Mouse (Mus musculus): Measurements from ENCODE around the gene Ahnak. TPM values are rescaled to one million over a fixed set of nuclear protein-coding genes. Genes with fewer than 3 reads are reported as not detected.

Ahnak gene
- polyA plus RNA-seq, 1 experiment from 2014 or later = 3.0 TPM

DNA sequence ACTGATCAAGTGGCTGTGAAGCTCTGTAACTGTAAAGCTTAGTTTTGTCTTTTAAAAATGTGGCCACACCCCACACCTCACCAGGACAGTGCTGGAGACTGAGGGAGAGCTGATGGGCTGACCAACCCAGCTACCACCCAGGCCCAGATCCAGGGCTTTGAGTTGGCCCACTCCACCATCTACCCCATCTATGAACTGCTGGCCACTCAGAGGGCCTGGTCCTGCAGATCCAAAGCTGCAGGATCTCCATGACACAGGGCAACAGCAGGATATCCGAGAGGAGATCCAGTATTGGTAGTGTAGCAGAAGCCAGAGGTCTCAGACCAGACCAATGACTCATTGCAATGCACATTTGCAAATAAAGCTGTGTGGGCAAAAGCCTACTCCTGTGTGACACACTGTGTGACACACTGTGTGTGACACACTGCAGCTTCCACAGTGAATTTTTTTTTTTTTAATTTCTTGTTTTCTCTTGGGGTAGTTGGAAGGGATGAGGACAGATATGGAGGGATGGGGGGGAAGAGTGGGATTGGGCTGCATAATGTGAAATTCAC, 69.3 kb downstream of the Ahnak start:
- WGBS (ENCODE audit: insufficient replicate concordance) = 62% methylated on average over 1 of the region's 1 CpGs
- Histone ChIP-seq H3K9ac (no peak overlapping the region), H3K4me1 (replicated peaks) (peaks cover 3% of the 10 kb centered on the region), H3K27me3 (no peaks in the 10 kb centered on the region), H3K36me3 (replicated peaks) (no peaks in the 10 kb centered on the region), H3K9me3 (replicated peaks) (no peaks in the 10 kb centered on the region), H3K4me2 (no peak overlapping the region), H3K27ac (replicated peaks) (no peak overlapping the region), H3K4me3 (replicated peaks) (no peak overlapping the region)
- no peak for ATAC-seq (ENCODE audit: insufficient read depth)

DNA sequence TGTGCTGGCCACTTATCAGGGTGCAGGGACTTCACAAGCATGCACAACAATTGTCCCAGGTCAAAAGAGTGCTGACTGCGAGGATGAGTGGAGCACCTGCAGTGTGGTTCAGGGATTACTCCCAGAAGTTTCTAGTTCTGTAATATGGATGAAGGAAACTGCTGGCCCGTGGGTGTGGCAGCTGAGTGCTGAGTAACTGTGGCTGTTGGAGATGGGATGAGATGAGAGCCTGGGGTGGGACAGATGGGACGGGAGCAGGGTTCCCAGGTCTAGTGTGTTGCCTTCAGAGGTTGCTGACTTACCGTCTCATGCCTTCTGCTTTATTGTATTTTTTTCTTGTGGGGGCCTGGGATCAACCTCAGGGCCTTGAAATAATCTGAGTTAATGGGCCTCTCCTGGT, 69.9 kb downstream of the Ahnak start:
- H3K9me3 ChIP-seq (replicated peaks) = no peaks in the 10 kb centered on the region
- no peak overlapping the region for H3K9ac ChIP-seq
- 38% methylated on average over 4 of the region's 4 CpGs for WGBS (ENCODE audit: insufficient replicate concordance)
- H3K4me3 ChIP-seq (replicated peaks) = no peak overlapping the region
- H3K36me3 ChIP-seq (replicated peaks) = no peaks in the 10 kb centered on the region
- no peak overlapping the region for H3K27ac ChIP-seq (replicated peaks)
- H3K4me2 ChIP-seq = no peak overlapping the region
- no peaks in the 10 kb centered on the region for H3K27me3 ChIP-seq
- ATAC-seq (ENCODE audit: insufficient read depth) = no peak
- no peaks in the 10 kb centered on the region; the same call in 1 of the 2 replicates for H3K4me1 ChIP-seq (replicated peaks)

DNA sequence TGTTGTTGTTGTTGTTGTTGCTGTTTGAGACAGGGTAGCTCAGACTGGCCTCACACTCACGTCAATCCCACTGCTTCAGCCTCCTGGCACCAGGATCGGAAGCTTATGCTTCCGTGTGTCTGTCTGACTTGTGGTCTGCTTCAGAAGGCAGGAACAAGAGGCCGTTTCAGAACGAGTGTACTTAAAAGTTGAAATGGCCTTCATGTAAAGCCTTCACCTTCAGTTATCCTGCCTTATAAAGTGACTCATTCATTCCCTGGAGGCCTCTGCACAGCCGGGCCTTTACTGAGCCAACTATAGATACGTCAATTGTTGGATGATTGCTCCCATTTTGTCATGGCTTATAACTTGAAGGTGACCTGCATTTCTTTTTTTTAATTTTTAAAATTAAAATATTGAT, 70.3 kb downstream of the Ahnak start:
- 67% methylated on average over 7 of the region's 7 CpGs for WGBS (ENCODE audit: insufficient replicate concordance)
- H3K4me1 ChIP-seq (replicated peaks) = no peaks in the 10 kb centered on the region; the same call in 1 of the 2 replicates
- H3K9ac ChIP-seq = no peak overlapping the region
- no peak overlapping the region for H3K4me3 ChIP-seq (replicated peaks)
- H3K27me3 ChIP-seq = no peaks in the 10 kb centered on the region
- no peaks in the 10 kb centered on the region for H3K9me3 ChIP-seq (replicated peaks)
- no peaks in the 10 kb centered on the region for H3K36me3 ChIP-seq (replicated peaks)
- H3K4me2 ChIP-seq = no peak overlapping the region
- no peak overlapping the region for H3K27ac ChIP-seq (replicated peaks)
- no peak for ATAC-seq (ENCODE audit: insufficient read depth)

DNA sequence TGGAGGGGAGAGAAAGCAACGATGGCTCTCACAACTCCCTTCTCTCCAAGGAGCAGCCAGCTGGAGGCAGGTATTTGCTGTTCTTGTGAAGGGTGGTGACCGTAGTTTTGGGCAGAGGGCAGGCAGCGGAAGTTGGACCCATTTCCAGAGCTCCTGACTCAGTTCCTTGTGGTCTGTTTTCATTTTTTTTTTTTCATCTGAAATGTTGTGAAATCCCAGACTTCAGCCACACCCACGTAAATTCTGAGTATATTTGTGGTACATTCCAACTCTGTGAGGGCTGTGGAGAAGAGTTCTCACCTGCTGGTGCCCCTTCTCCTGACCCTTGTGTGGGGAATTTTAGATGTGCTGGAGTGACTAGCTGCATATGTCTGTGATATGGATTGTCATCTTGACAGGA, 71.0 kb downstream of the Ahnak start:
- no peaks in the 10 kb centered on the region; the same call in 1 of the 2 replicates for H3K4me1 ChIP-seq (replicated peaks)
- H3K9ac ChIP-seq = no peak overlapping the region
- H3K27me3 ChIP-seq = no peaks in the 10 kb centered on the region
- 58% methylated on average over 4 of the region's 4 CpGs for WGBS (ENCODE audit: insufficient replicate concordance)
- H3K9me3 ChIP-seq (replicated peaks) = no peaks in the 10 kb centered on the region
- H3K36me3 ChIP-seq (replicated peaks) = no peaks in the 10 kb centered on the region
- H3K27ac ChIP-seq (replicated peaks) = no peak overlapping the region
- no peak overlapping the region for H3K4me2 ChIP-seq
- no peak overlapping the region for H3K4me3 ChIP-seq (replicated peaks)
- ATAC-seq (ENCODE audit: insufficient read depth) = no peak

DNA sequence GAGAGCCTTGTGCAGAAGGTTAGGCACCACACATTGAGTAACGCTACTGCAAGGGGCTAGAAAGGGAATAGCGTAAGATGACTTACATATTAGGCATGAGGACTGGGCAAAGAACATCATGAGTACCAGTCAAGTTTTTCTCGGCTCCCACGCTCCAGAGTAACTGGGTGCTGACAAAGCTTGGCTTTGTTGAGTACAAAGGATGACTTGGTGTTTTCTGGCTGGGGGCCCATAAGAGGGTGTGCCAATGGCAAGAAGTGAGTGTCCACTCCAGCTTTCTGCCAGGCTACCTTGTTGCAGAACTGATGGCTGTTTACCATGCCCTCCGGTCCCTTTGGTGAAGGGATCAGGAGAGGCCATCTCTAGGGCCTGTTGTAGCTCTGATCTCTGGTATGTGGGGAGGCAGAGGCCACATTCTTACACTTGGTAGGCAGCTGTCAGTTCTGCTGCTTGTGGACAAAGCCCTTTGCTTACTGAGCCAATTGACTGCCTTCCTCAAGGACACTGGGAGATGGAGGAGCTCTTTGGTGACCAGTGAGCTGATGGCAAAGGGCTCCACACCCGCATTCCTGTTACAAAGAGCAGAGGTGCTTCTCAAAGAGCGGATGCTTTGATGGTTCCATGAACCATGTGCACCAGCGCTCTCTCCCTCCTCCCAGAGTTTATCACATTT, 72.3 kb downstream of the Ahnak start:
- H3K4me1 ChIP-seq (replicated peaks) = peaks cover 10% of the 10 kb centered on the region
- H3K4me3 ChIP-seq (replicated peaks) = no peak overlapping the region
- H3K9me3 ChIP-seq (replicated peaks) = no peaks in the 10 kb centered on the region
- H3K36me3 ChIP-seq (replicated peaks) = no peaks in the 10 kb centered on the region
- H3K4me2 ChIP-seq = no peak overlapping the region
- WGBS (ENCODE audit: insufficient replicate concordance) = 74% methylated on average over 8 of the region's 8 CpGs
- no peak overlapping the region for H3K27ac ChIP-seq (replicated peaks)
- no peaks in the 10 kb centered on the region for H3K27me3 ChIP-seq
- H3K9ac ChIP-seq = no peak overlapping the region
- ATAC-seq (ENCODE audit: insufficient read depth) = no peak

DNA sequence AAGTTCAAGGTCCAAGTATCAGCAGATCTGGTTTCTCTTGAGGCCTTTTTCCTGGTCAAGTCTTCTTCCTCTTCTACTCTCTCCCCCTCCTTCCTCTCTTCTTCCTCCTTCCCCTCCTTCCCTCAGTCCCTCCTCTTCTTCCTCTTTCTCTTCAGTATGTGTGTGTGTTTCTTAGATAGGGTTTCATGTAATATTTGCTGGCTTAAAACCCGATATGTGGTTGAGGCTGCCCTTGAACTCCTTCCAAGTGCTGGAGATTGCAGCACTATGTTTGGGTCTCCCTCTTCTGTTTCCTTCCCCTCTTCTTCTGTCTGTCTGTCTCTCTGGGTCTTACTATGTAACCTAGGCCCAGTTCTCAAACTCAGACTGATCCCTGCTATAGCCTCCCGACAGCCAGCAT, 73.7 kb downstream of the Ahnak start:
- WGBS (ENCODE audit: insufficient replicate concordance) = 19% methylated on average over 2 of the region's 2 CpGs
- H3K27me3 ChIP-seq = no peaks in the 10 kb centered on the region

DNA sequence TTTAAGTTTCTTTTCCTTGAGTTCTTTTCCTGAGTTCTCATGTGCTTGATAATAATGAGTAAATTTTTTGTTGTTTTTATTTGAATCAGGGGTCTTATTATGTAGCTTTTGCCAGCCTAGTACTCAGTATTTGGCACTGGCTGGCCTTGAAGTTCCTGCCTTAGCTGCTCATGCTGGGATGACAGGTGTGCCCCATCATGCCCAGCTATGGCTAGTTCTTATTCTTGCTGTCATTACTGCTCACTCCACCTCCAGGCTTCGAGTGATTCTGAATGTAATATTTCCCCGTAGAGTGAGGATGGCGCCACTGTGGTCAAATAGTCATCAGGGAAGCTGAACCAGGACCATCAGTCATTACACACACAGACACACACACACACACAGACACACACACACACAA, 74.7 kb downstream of the Ahnak start:
- Histone ChIP-seq H3K27ac (replicated peaks) (no peak overlapping the region), H3K4me2 (no peak overlapping the region), H3K27me3 (no peaks in the 10 kb centered on the region), H3K36me3 (replicated peaks) (no peaks in the 10 kb centered on the region), H3K4me3 (replicated peaks) (no peak overlapping the region), H3K9me3 (replicated peaks) (no peaks in the 10 kb centered on the region), H3K4me1 (replicated peaks) (peaks cover 11% of the 10 kb centered on the region), H3K9ac (no peak overlapping the region)
- ATAC-seq (ENCODE audit: insufficient read depth) = no peak
- 60% methylated on average over 3 of the region's 3 CpGs for WGBS (ENCODE audit: insufficient replicate concordance)

More for the DNA sequence above, 73.7 kb downstream of the Ahnak start:
- Histone ChIP-seq H3K4me3 (replicated peaks) (no peak overlapping the region), H3K27ac (replicated peaks) (no peak overlapping the region), H3K4me1 (replicated peaks) (peaks cover 11% of the 10 kb centered on the region), H3K36me3 (replicated peaks) (no peaks in the 10 kb centered on the region), H3K9me3 (replicated peaks) (no peaks in the 10 kb centered on the region), H3K4me2 (no peak overlapping the region), H3K9ac (no peak overlapping the region)
- no peak for ATAC-seq (ENCODE audit: insufficient read depth)

DNA sequence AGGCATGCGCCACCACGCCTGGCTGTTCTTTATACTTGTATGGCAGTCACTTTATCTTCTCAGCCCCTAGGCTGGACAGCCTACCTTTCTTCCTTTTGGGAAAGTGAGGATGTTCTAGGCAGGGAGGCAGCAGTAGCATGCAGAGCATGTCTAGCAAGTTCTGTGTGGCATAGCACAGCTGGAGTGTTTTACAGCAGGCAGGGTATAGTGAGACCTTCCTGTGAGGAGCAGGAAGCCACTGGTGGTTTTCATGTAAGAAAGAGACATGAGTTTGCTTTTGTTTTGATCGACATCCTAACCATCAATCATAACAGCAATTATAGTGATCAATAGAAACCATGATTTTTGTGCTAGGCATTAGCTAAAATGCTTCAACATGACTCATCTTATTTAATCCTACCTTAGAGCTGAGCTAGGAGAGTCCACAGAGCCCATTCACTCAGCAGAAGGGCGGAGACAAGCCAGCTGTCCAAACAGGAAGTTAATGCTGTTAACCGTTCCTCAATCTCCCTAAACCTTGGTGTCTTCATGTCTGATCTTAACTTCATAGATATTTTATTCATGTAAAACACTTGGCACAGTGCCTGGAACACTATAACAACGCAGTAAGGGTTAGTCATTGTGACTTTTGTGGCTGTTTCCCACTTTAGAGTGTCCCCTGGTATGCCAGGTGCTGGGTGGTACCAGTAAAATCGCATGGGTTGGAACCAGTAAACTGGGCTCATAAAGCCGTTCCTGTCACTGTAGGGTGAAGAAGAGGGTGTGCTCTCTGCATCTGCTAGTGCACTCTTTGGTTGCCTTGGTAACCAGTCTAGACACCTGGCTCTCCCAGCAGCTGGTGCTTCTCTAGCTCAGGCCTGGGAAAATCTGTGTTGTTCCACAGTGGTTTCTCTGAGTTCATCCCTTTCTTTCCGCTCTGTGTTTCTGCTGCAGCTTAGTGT, 76.8 kb downstream of the Ahnak start:
- no peaks in the 10 kb centered on the region for H3K36me3 ChIP-seq (replicated peaks)
- H3K27ac ChIP-seq (replicated peaks) = no peak overlapping the region
- ATAC-seq (ENCODE audit: insufficient read depth) = no peak
- no peaks in the 10 kb centered on the region for H3K9me3 ChIP-seq (replicated peaks)
- no peak overlapping the region for H3K4me2 ChIP-seq
- H3K4me1 ChIP-seq (replicated peaks) = peaks cover 22% of the 10 kb centered on the region
- H3K4me3 ChIP-seq (replicated peaks) = no peak overlapping the region
- H3K9ac ChIP-seq = no peak overlapping the region
- H3K27me3 ChIP-seq = no peaks in the 10 kb centered on the region
- 38% methylated on average over 9 of the region's 9 CpGs for WGBS (ENCODE audit: insufficient replicate concordance)

DNA sequence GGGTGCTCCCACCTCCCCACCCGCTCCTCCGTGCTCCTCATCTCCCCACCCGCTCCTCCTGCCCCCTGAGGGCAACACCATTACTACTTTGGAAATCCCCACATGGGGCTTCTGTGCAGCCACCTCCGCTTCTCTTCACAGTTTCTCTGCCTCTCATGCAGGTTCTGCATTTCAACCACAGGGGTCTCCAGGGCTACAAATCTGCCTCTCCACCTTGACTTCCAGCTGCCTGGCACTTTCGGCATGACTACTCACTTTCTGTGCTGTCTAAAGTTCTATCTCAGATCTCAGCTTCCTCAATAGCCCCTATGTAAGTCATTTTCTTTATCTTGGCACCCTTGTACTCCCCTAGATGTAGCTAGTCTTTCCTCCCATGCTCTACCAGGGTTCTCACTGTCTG, 78.2 kb downstream of the Ahnak start:
- no peak overlapping the region for H3K27ac ChIP-seq (replicated peaks)
- 52% methylated on average over 5 of the region's 5 CpGs for WGBS (ENCODE audit: insufficient replicate concordance)
- ATAC-seq (ENCODE audit: insufficient read depth) = no peak

DNA sequence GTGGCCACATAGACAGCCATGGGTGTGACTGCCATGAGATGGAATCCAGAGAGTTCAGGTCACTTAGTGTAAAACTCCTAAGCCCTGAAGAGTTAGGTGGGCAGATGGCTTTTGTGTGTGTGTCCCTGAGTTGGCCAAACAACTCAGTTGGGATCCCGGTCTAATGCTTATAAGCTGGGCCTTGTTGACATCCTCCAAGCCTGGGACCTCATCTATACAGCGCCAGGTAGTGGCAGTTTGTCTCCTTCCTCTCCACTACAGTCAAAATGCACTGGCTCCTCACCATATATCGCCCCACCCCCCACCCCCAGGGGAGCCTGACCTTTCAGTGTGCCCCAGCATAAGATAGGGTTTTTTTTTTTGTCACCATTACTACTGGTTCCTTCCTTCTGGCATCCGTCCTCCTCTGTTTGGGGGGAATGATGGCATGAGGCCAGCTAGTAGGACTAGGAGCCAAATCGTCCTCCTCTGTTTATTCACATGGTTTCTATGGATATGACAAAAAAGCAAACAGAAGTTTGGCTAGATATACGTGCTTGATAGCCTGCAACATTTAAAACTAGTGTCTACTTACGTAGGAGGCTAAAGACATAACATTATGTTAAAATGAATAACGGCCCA, 80.7 kb downstream of the Ahnak start:
- Histone ChIP-seq H3K4me3 (replicated peaks) (no peak overlapping the region), H3K27me3 (no peaks in the 10 kb centered on the region), H3K9ac (no peak overlapping the region), H3K4me1 (replicated peaks) (peaks cover 32% of the 10 kb centered on the region), H3K27ac (replicated peaks) (no peak overlapping the region), H3K36me3 (replicated peaks) (no peaks in the 10 kb centered on the region), H3K9me3 (replicated peaks) (no peaks in the 10 kb centered on the region), H3K4me2 (no peak overlapping the region)
- ATAC-seq (ENCODE audit: insufficient read depth) = no peak
- WGBS (ENCODE audit: insufficient replicate concordance) = 53% methylated on average over 8 of the region's 8 CpGs

More for the DNA sequence above, 78.2 kb downstream of the Ahnak start:
- H3K4me1 ChIP-seq (replicated peaks) = peaks cover 32% of the 10 kb centered on the region
- no peaks in the 10 kb centered on the region for H3K9me3 ChIP-seq (replicated peaks)
- no peaks in the 10 kb centered on the region for H3K36me3 ChIP-seq (replicated peaks)
- no peaks in the 10 kb centered on the region for H3K27me3 ChIP-seq
- H3K4me3 ChIP-seq (replicated peaks) = no peak overlapping the region
- H3K4me2 ChIP-seq = no peak overlapping the region
- H3K9ac ChIP-seq = no peak overlapping the region

DNA sequence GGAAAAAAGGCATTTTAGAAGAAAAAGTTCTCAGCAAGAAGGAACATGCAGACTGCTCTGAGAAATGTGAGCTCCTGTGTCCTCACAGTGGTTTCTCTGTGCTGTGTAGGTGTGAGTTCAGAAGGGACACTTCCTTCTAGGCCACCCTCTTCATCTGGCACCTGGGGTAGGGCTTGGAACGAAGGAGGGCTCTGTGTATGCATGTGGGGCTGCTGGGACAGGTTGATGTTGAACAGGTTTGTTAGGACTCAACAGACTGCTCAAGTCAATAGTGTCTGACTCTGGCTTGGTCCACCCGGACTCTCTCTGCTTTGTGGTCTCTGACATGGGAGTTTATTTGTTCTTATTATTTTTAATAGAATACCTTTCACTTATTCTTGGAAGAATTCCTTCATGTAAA, 81.2 kb downstream of the Ahnak start:
- no peaks in the 10 kb centered on the region for H3K36me3 ChIP-seq (replicated peaks)
- H3K27ac ChIP-seq (replicated peaks) = no peak overlapping the region
- peaks cover 32% of the 10 kb centered on the region for H3K4me1 ChIP-seq (replicated peaks)
- H3K9me3 ChIP-seq (replicated peaks) = no peaks in the 10 kb centered on the region
- no peak overlapping the region for H3K4me3 ChIP-seq (replicated peaks)
- no peaks in the 10 kb centered on the region for H3K27me3 ChIP-seq
- H3K9ac ChIP-seq = no peak overlapping the region
- H3K4me2 ChIP-seq = no peak overlapping the region
- WGBS (ENCODE audit: insufficient replicate concordance) = 63% methylated on average over 2 of the region's 2 CpGs
- no peak for ATAC-seq (ENCODE audit: insufficient read depth)

Data from liver, embryonic 15.5 days (tissue).